Mouse (Mus musculus) bone marrow macrophage, adult 2 months (primary cell): ENCODE measurements at regions not wholly inside any gene's neighbourhood (a gene's known extent, or its start where the extent isn't known, plus 50 kb on each side); places are given as distances from the start of the nearest gene placed in this dataset.

Experiments
- H3K27ac ChIP-seq: 2 replicates; pipeline ENCODE4 v1.5.1; 2012; ENCODE audit warnings: low read depth, low read length; ENCODE audit not compliant: insufficient read depth
- H3K4me1 ChIP-seq: 2 replicates; pipeline ENCODE4 v1.6.1; 2012; ENCODE audit warnings: low read length; ENCODE audit not compliant: control insufficient read depth, insufficient read depth
- H3K4me3 ChIP-seq: 2 replicates; pipeline ENCODE4 v1.5.1; 2012; ENCODE audit warnings: mild to moderate bottlenecking, low read length, moderate library complexity; ENCODE audit not compliant: insufficient read depth
- CTCF ChIP-seq: IDR thresholded peaks from 2 replicates; pipeline ENCODE4 v1.5.1; 2012; ENCODE audit warnings: low read depth, mild to moderate bottlenecking, low read length, moderate library complexity
- POLR2A ChIP-seq: IDR thresholded peaks from 2 replicates; pipeline ENCODE4 v1.6.1; 2012; ENCODE audit warnings: mild to moderate bottlenecking, low read depth, low read length, borderline replicate concordance

DNA sequence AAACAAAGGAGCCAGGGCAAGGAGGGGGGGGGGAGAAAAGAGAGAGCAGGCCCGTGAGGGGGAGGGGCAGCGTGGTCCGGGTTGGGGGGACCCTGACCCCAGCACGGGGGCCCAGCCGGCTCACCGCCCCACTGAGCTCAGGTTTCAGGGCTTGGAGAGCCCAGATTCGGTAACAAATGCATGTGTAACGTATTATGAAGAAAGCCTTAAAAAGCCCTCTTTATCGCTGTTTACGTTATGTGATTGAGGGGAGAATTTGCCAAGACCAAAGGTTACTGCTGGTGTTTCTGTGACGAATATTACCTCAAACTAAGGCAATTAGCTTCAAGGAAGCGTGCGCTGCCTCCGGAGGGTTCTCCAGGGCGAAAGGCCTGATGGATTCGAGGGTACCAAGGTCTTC is 54.2 kb downstream of the Barx1 start:
- Histone ChIP-seq H3K27ac (no peak overlapping the region), H3K4me3 (no peak overlapping the region), H3K4me1 (no peaks in the 10 kb centered on the region)
- TF ChIP-seq POLR2A = no peak
- no peak for TF ChIP-seq CTCF

DNA sequence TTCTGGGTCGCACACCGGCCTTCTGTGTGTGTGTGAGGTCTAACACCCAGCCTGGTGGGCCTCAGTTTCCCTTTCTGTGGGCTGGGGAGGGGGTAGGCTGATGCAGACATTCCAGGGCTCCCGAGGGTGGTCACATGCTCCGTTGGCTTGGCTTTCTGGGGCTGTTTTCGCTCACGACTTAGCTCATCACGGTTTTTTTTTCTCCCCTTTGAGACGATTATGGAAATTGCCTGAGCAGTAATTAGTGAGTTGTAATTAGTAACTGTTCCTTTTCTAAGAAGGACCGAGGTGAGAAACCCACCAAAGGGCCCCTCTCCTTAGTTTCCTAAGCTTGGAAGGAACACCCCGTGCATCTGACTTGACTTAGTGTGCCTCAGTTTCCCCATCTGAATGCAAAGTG is 54.7 kb downstream of the Barx1 start:
- H3K4me1 ChIP-seq = no peaks in the 10 kb centered on the region
- H3K4me3 ChIP-seq = no peak overlapping the region
- TF ChIP-seq POLR2A (no peak), CTCF (no peak)
- no peak overlapping the region for H3K27ac ChIP-seq

DNA sequence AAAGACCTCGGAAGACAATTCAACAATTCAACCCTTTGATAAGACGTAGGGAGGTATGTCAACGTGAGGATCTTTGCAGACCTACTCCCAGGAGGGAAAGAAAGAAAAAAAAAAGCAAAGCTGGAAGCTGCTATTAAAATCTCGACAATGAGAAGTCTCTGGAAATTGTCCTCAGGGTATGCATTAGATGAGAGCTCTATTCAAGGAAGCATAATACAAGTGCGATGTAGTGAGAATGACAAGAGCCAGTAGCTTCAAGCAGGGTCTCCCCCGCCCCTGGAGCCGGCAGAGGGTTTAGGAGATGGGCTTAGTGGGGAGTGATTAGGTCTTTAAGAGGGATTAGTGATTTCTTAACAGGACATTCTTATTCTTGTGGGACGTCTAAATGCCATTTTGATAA is 60.9 kb downstream of the Barx1 start:
- no peaks in the 10 kb centered on the region for H3K4me1 ChIP-seq
- no peak overlapping the region for H3K4me3 ChIP-seq
- no peak overlapping the region for H3K27ac ChIP-seq
- TF ChIP-seq POLR2A (no peak), CTCF (no peak)

DNA sequence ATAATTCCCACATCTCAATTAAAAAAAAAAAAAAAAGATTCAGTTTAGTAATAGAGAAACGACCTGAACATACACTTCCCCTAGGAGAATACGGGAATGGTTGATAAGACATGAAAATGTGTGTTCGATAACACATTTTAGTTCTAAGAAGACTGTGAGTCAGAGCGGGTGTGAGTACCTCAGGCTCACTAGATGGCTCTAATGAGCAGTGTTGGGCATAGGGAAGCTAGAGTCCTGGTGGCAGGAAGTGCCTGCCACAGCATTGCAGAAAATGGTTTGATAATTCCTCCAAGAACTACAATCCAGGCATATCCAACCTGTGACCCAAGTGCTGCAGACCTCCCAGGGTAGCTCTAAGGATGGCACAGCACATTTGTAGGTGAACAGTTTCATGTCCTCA is 63.6 kb downstream of the Barx1 start:
- TF ChIP-seq CTCF (no peak), POLR2A (no peak)
- Histone ChIP-seq H3K4me3 (no peak overlapping the region), H3K4me1 (no peaks in the 10 kb centered on the region), H3K27ac (no peak overlapping the region)

DNA sequence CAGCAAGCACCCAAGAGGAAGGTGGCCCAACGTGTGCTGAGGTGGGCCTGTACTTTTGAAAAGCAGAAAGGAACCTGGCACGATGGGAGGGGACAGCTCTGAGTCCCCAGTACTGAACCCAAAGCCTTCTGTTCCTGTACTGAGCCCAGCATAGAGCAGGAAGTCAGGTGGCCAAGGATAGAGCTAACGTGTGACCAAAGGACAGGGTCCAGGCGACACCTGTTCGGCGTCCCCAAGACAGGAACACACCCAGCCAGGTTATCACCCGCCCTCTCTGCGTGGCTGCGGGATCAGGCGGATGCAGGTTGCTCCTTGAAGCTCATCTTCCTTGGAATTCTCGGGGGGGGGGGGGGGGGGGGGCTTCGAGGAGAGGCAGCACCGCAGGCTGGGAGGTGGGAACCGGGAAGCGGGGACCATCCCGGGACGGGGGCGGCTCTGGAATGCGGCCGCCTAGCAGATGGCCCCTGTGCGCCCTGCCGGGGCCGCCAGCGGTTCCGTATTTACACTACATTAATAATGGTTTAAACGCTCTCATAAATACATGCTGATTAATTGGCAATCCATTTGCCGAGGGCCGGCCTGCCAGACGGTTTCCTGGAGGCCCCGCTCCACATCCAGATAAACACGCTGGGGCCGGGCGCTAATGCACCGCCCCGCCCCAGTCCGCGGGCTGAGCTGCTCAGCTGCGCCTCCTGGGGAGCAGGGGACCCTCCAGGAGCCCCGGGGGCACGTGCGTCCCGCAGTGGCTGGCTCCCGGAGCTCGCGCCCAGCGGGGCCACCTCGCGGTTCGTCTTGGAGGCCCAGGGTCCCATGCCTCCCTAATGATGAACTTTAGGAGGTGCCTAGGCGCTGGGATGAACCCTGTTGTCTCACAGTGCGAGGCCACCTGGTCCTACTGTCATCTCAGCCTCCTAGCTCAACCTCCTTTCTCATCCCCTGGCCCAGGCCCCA is 68.5 kb downstream of the Barx1 start:
- Histone ChIP-seq H3K4me1 (no peaks in the 10 kb centered on the region), H3K4me3 (no peak overlapping the region), H3K27ac (no peak overlapping the region)
- TF ChIP-seq CTCF = no peak
- no peak for TF ChIP-seq POLR2A

DNA sequence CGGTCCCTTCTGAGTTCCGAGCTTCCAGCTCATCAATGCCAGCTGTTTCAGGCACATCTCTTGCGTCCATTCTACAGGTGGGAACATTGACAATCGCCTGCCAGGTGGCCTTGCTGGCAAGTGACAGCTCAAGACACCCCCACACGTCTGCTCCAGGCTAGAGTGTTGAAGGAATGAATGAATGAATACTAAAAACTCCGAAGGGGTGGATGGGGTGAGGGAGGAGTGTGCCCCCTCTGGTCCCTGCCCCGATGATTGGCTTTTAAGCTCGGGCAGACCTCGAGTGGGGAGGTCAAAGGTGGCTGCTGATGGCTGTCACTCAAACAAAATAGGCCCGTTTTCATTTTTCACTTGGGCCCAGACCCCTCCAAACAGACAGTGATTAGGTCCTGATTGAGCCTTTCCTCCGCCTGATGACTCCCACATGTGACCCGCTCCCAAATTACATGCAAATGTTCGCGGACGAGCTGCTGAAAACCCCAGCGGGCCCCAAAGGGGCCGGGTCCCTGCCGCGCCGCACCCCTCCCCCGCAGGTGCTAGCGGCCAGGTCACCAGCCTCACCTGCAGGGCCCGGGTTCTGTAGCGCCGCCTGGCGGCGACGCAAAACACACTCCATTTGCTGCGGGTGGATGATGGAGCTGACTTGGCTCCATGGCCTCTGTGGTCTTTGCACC is 69.5 kb downstream of the Barx1 start:
- no peak overlapping the region for H3K4me3 ChIP-seq
- H3K4me1 ChIP-seq = no peaks in the 10 kb centered on the region
- no peak for TF ChIP-seq POLR2A
- peak; percentile 73 for TF ChIP-seq CTCF
- H3K27ac ChIP-seq = no peak overlapping the region

DNA sequence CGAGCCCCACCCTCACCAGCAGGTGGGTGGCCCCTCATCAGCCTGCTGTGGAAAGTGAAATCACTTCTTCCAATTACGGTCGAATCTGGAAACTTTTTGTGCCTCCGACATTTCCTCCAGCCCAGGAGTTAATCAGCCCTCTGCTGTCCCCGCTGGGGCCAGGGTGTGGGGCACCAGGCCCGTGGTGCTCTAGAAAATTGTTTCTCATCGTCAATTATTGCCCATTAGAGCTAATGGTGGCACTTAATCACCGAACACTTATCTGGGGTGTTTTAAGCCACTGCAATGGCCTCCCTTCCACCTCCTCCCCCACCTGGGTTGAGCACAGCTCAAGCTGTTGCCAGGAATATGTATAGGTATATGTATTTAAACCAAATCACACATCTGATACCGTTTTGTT is 72.2 kb downstream of the Barx1 start:
- TF ChIP-seq CTCF = no peak
- no peak for TF ChIP-seq POLR2A
- Histone ChIP-seq H3K4me1 (no peaks in the 10 kb centered on the region), H3K4me3 (no peak overlapping the region), H3K27ac (no peak overlapping the region)

DNA sequence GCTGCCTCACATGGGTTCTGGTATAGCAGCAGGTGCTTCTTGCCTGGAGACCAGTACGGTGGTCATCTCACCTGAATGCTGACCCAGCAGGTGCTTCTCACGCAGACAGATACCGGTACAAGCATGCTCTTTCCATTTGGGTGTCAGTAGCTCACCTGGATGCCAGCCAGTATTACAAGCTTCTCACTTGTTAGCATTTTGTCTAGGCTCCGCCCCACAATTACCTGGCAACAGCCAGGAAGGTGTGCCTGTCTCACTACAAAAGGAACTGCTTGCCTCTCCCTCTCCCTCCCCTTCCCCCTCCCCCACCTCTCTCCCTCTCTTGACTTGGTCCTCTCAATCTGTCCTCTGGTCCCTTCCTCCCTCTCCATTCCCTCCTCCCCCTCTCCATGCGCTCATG is 82.8 kb downstream of the Barx1 start:
- no peak overlapping the region for H3K27ac ChIP-seq
- no peaks in the 10 kb centered on the region for H3K4me1 ChIP-seq
- TF ChIP-seq CTCF (no peak), POLR2A (no peak)
- no peak overlapping the region for H3K4me3 ChIP-seq

DNA sequence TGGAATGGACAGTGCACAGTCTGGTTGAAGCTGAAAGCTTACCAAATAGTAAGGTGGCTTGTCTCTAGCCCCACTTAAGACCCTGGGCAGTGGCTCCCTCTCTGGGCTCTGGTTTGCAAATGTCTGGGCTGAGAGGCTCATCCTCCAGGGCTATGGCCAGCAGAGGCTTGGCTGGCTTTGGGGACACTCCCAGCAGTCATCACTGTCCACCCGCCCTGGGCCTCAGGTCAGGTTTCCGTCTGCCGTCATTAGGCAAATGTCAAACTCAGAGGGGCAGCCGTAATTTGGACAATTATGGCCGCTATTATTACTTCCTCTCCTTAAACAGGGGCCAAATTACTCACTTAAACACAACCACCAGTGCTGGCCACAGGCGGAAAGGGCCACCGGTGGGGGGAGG is 83.5 kb downstream of the Barx1 start:
- Histone ChIP-seq H3K4me3 (no peak overlapping the region), H3K27ac (no peak overlapping the region), H3K4me1 (no peaks in the 10 kb centered on the region)
- TF ChIP-seq POLR2A = no peak
- no peak for TF ChIP-seq CTCF
